Mouse (Mus musculus): ENCODE data around the gene Hist1h1a.

GRCm38 (mm10) chr13:23725213-23725612 is 38.3 kb upstream of the Hist1h1a start:
- TF ChIP-seq CTCF (conservative IDR thresholded peaks at IDR 0.05; ENCODE audit: insufficient read depth, insufficient read length, low read depth, low read length) (no peak), POLR2A (IDR thresholded peaks at IDR 0.05; ENCODE audit: low read depth, low read length) (no peak)

All from kidney, adult 2 months (tissue).